Mouse (Mus musculus): ENCODE data around the gene Rgs6.

DNA sequence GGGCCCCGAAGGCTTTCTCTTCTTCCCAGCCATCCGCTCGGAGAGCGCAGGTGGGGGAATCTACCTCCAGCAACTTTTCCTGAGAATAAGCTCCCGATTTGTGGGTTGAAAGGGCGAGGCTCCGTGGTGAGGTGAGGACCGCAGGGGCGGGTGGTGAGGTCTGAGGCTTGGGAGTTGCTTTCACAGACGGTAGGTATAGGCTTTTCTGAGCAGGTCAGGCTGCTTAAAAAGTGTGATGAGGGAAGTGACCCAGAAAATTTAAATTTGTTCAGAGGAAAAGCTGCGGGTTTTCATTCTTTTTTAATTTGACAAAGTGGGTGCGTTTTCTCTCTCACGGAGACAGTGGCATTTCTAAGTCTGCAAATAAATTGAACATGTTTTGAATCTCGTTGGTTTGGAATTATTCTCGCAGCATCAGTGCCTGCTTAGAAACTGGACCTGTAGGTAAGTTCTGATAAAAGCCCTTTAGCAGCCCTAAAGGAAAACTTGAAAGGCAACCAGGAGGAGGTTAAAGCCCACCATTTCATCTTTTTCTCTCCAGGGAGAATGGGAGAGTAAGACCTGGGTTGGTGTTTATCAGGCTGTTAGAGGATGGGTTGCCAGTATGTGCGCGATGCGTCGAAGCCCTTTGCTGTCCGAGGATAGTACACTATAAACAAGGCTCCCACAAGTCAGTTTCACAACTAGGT, 29.7 kb downstream of the Rgs6 start:
- TF ChIP-seq CTCF (conservative IDR thresholded peaks at IDR 0.05; ENCODE audit: insufficient read depth, insufficient read length, low read depth, low read length): no peak
- TF ChIP-seq POLR2A (IDR thresholded peaks at IDR 0.05; ENCODE audit: low read depth, low read length): no peak

Data from kidney, adult 2 months (tissue).